Mouse (Mus musculus) cerebellum, adult 11 months (tissue): ENCODE measurements around the gene Cacna1a.
A peak's percentile ranks its signal among the peaks of the same experiment; 100 is the strongest.
"Not testable (repeated sequence)": the region's sequence is repeated elsewhere in the genome, so short reads cannot be mapped to it uniquely, and the experiment has no call there.

Source experiments
- DNase-seq: peaks from one replicate; pipeline ENCODE4 v3.0.0; 2022

Cacna1a gene

DNA sequence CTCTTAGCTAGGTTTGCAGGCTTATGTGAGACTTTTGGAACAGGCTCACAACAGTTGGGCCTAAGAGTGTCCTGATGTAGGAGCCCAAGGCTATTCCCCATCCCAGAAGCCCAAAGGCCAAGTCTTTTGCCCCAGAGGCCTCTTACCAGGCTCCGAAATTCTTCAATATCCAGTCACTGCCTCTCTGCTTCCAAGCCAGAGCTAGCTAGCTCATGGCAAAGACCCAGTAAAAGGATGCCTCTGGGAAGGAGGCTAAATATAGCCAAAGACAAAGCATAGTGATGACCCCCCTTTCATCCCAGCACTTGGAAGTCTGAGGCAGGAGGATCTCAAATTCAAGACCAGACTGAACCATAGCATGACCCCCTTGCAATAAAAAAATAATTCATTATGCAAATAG, 211.2 kb downstream of the Cacna1a start:
- DNase-seq, result no peak

GRCm38 (mm10) chr8:84600311-84600907, 212.2 kb downstream of the Cacna1a start:
- DNase-seq, result no peak

GRCm38 (mm10) chr8:84601221-84601751, 213.0 kb downstream of the Cacna1a start:
- no peak for DNase-seq

DNA sequence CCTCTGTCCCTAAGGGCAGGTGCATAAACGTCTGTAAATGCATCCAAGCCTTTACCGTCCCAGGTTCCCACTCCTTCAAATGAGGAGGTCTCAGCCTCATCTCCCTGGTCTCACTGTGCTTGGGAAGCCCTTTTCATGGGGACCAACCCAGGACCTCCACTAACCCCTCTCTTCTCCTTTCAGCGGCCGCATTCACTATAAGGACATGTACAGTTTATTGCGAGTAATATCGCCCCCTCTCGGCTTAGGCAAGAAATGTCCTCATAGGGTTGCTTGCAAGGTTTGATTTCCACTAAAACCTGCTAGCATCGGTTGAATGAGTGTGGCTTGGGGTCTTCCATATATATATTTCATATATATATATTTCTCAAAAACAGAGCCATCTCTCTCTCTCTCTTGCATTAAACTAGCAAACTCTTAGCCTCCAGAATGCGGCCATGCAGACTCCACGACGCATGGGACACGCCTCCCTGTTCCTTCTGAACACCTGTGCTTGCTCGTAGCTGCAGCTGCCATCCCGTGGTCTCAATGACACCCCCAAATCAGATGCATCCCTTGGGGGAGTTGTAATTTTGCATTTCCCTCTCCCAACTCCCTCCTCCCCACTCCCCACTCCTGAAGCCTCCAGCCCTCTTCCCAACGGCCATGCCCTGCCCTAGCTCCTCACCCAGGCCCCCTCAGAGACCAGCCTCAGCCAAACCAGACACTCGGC, 226.4 kb downstream of the Cacna1a start:
- DNase-seq, result no peak

GRCm38 (mm10) chr8:84615666-84616485, 227.6 kb downstream of the Cacna1a start:
- DNase-seq, result no peak

- DNase-seq, result no peak
These were observed 228.8 kb downstream of the Cacna1a start for GRCm38 (mm10) chr8:84617005-84617404.

DNA sequence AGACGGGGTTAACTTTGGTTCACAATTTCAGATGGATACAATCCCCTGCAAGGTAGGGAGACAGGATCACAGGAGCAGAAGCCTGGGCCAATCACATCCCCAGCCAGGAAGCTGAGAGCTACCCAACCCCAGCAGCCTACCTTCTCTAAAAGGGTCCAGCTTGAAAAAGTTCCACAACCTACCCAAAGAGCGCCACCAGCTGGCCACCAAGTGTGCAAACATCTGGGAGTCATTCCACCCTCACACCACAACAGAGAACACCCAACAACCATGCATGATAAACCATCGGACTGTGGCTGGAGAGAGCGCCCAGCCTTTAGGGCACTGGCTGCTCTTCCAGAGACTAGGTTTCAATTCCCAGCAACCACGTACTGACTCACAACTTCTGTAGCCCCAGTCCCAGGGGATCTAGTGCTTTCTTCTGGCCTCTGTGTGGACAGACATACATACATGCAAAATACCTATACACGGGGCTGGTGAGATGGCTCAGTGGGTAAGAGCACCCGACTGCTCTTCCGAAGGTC, 232.9 kb downstream of the Cacna1a start:
- no peak for DNase-seq

DNA sequence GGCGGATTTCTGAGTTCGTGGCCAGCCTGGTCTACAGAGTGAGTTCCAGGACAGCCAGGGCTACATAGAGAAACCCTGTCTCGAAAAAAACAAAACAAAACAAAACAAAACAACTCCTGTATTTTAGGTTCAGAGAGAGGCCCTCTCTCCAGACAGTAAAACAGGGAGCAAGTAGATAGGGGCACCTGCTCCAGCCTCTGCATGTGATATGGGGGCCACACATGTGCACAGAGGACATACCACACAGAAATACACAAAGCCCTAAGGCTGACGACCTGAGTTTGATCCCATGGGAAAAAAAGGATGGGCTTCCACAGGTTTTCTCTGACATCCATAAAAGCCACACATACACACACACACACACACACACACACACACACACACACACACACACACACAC, 235.2 kb downstream of the Cacna1a start:
- not testable (repeated sequence) for DNase-seq

GRCm38 (mm10) chr8:84629586-84629985, 241.3 kb downstream of the Cacna1a start:
- DNase-seq, result no peak

GRCm38 (mm10) chr8:84630145-84630544, 241.9 kb downstream of the Cacna1a start:
- no peak for DNase-seq

DNA sequence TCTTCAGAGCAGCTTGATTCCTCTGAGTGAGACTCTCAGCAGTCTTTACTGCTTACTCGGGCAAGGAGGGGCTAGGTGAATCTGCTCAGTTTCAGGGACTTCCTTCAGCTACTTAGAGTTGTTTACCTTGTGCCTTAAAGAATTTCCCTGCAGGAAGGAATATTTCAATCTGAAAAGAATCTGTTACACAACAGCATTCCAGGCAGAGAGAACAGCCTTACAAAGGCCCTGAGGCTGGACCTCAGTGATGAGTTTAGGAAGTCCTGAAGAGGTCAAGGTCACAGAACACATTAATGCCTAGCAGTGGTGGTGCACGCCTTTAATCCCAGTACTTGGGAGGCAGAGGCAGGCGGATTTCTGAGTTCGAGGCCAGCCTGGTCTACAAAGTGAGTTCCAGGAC, 243.6 kb downstream of the Cacna1a start:
- DNase-seq, result no peak

- no peak for DNase-seq
These were observed 245.8 kb downstream of the Cacna1a start for GRCm38 (mm10) chr8:84633841-84634584.

- DNase-seq, result peak; percentile 97
These were observed 246.6 kb downstream of the Cacna1a start for GRCm38 (mm10) chr8:84634849-84635304.

DNA sequence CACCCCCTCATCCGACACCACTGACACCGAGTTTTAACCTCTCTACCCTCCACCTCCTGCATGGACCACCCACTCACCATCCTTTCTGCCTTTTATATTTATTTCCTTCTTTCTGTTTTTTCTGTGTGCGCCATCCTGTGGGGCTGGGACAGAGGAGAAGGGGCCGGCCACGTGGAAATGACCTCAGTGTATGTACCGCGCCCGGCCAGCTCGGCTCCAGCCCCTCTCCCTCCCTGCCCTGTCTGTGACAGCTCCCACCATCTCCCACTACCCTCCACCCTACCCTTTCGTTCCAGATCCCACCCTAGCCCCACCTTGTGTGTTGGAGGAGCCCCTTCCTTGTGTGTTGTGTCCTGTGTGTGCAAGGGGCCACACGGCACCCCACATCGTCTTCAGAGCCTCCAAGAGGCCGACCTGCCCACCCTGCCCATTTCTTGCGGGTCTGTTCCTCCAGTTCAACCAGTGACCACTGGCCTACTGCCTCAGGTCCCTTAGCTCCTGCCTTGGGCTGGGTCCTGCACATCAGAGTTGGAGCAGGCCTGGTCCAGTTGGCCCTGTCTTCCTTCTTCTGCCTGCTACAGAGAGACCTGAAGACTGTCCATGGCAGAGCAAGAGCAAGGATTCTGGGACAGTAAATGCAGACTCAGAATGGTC, 247.3 kb downstream of the Cacna1a start:
- DNase-seq, result no peak

- peak; percentile 63 for DNase-seq
These were observed 247.9 kb downstream of the Cacna1a start for GRCm38 (mm10) chr8:84636051-84636691.

DNA sequence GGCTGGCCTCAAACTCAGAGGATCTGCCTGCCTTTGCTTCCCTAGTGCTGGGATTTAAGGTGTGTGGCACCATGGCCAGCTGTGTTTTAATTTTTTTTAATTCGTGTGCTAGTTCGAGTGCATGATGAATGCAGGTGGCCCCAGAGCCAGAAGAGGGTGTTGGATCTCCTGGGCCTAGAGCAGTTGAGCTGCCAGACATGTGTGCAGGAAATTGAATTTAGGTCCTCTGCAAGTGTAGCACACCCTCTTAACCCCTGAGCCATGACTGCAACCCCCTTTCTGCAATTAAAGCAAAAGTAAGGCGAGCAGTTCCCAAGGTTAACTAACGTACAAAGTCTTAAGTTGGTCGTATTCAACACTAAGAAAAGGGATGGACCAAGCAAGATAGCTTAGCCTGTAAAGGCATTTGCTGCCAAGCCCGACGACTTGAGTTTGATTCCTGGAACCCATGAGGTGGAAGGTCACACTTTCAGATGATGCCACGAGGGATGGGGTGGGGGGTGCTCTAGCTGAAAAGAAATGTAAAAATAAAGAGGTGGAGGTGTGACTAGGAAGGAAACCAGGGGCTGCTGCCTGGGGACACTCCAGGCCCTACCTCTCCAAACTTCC, 249.8 kb downstream of the Cacna1a start:
- no peak for DNase-seq

DNA sequence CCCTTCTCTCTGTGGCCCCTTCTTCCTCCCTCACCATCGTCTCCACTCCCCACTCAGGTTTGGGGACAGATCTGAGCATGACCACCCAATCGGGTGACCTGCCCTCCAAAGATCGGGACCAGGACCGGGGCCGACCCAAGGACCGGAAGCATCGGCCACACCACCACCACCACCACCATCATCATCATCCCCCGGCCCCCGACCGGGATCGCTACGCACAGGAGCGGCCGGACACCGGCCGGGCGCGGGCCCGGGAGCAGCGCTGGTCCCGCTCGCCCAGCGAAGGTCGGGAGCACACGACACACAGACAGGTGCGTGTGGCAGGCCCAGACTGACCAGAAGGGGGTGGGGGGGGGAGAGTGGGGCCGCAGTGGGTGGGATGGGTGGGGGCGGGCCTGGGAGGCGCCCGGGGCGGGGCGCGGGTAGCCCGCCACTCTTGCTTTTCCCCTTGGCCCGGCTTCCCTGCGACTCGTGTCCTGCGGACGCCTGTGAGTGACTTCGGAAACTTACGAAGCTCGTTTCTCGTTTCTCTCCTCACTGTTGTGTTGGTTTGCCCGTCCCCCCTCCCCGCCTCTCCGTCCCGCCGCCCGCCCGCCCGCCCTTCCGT, 250.4 kb downstream of the Cacna1a start:
- DNase-seq, result peak; percentile 59

- peak; percentile 94 for DNase-seq
These were observed 251.1 kb downstream of the Cacna1a start for GRCm38 (mm10) chr8:84639162-84640009.

DNA sequence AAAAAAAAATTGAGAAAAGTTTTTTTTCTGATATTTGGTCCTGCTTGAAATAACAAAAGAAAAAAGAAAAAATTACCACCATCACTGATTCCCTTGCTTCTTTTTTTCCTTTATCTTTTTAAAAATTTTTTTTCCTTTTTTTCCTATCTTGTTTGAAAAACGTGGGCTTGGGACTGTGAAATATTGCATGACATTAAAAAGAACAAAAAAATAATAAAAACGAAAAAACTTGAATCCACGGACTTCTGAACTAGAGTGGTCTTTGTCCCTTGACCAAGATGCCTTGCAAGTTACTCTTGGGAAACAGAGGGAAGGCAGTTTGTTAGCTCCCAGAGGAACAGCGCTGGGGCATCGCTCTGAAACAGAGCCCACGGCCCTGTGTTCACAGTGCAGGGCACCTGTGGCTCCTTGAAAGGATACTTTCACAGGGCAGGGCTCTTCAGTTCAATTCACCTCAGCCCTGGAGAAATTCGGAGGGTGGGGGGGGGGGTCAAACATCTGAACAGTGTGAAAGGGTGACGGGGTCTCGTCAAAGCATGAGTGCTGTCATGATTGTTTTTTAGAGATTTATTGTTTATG, 251.9 kb downstream of the Cacna1a start:
- no peak for DNase-seq
